Mouse (Mus musculus) CH12.LX (cell line): ENCODE results near the gene Pepd. TPM values are rescaled to one million over a fixed set of nuclear protein-coding genes. Genes with fewer than 3 reads are reported as not detected.

Experiments used
- DNase-seq: peaks from one replicate; pipeline ENCODE4 v3.0.0-alpha.2; 2013; ENCODE audit errors: extremely low read depth
- H3K27ac ChIP-seq: 2 replicates; pipeline ENCODE4 v1.5.1; 2012; ENCODE audit warnings: low read depth, mild to moderate bottlenecking, control low read depth, moderate library complexity; ENCODE audit not compliant: insufficient read depth
- H3K27me3 ChIP-seq: replicated peaks from 2 replicates; pipeline ENCODE3; 2012; ENCODE audit warnings: inconsistent platforms
- H3K36me3 ChIP-seq, 2 experiments: replicated peaks in 1 of 2; 2 replicates each; pipeline versions ENCODE3 to v1.6.1; 2012; ENCODE audit warnings: inconsistent platforms in 1 of 2, low read length in 1 of 2, mild to moderate bottlenecking in 1 of 2, mixed read lengths in 1 of 2, moderate library complexity in 1 of 2; ENCODE audit not compliant: control insufficient read depth in 1 of 2, insufficient read depth in 1 of 2
- H3K4me1 ChIP-seq, 2 experiments: 2 replicates each; pipeline ENCODE4 v1.6.1; 2012; ENCODE audit warnings: inconsistent platforms in 1 of 2, moderate library complexity in 1 of 2; ENCODE audit not compliant: insufficient read depth in 2 of 2, control insufficient read depth in 1 of 2
- H3K4me2 ChIP-seq: 2 replicates; pipeline ENCODE4 v1.6.1; 2012; ENCODE audit warnings: low read depth, mild to moderate bottlenecking, control low read depth; ENCODE audit not compliant: poor library complexity, insufficient read depth, severe bottlenecking
- H3K4me3 ChIP-seq, 3 experiments: fragments of 150-350 bp in 1 of 3; sonication (generic) in 1 of 3; replicated peaks in 1 of 3; 2 replicates each; pipeline versions ENCODE3 to v1.5.1; 2011 to 2012; ENCODE audit warnings: low read depth in 2 of 3, low read length in 2 of 3, mild to moderate bottlenecking in 2 of 3, moderate library complexity in 2 of 3, control low read depth in 1 of 3, improper control_type of control experiment in 1 of 3, inconsistent platforms in 1 of 3, mixed read lengths in 1 of 3; ENCODE audit not compliant: poor library complexity in 1 of 3
- H3K79me2 ChIP-seq: replicated peaks from 2 replicates; pipeline ENCODE4 v1.6.1; 2012; ENCODE audit warnings: mild to moderate bottlenecking, moderate library complexity; ENCODE audit not compliant: control insufficient read depth, poor library complexity, insufficient read depth, severe bottlenecking; ENCODE audit errors: extremely low read depth
- H3K9ac ChIP-seq: 2 replicates; pipeline ENCODE4 v1.6.1; 2012; ENCODE audit warnings: low read depth, mild to moderate bottlenecking, control low read depth, moderate library complexity; ENCODE audit not compliant: insufficient read depth
- H3K9me3 ChIP-seq: replicated peaks from 2 replicates; pipeline ENCODE3; 2012; ENCODE audit warnings: low read length, inconsistent platforms, mixed read lengths
- CHD1 ChIP-seq: IDR thresholded peaks from 2 replicates; pipeline ENCODE4 v1.6.1; 2012; ENCODE audit warnings: low read depth, low read length, improper control_type of control experiment, inconsistent platforms
- CHD2 ChIP-seq: IDR thresholded peaks from 2 replicates; pipeline ENCODE4 v1.6.1; 2011; ENCODE audit warnings: low read length, improper control_type of control experiment
- E2F4 ChIP-seq: IDR thresholded peaks from 2 replicates; pipeline ENCODE4 v1.6.1; 2011; ENCODE audit warnings: low read depth, low read length, improper control_type of control experiment; ENCODE audit not compliant: insufficient replicate concordance
- EP300 ChIP-seq: IDR thresholded peaks from 2 replicates; pipeline ENCODE4 v1.6.1; 2011; ENCODE audit warnings: low read length, improper control_type of control experiment
- ETS1 ChIP-seq: conservative IDR thresholded peaks from 2 replicates; pipeline ENCODE4 v1.6.1; 2012; ENCODE audit warnings: low read depth, mild to moderate bottlenecking, inconsistent platforms, low read length, improper control_type of control experiment, moderate library complexity
- GABPA ChIP-seq: IDR thresholded peaks from 2 replicates; pipeline ENCODE4 v1.6.1; 2012; ENCODE audit warnings: low read depth, low read length, improper control_type of control experiment, inconsistent platforms; ENCODE audit not compliant: insufficient replicate concordance
- IRF4 ChIP-seq: IDR thresholded peaks from 2 replicates; pipeline ENCODE4 v1.6.1; 2014; ENCODE audit warnings: low read depth, mild to moderate bottlenecking, inconsistent platforms, low read length, improper control_type of control experiment
- JUN ChIP-seq: IDR thresholded peaks from 2 replicates; pipeline ENCODE4 v1.6.1; 2011; ENCODE audit warnings: low read depth, mild to moderate bottlenecking, low read length, improper control_type of control experiment, moderate library complexity; ENCODE audit not compliant: insufficient read depth
- KAT2A ChIP-seq: IDR thresholded peaks from 2 replicates; pipeline ENCODE4 v1.6.1; 2012; ENCODE audit warnings: low read length, improper control_type of control experiment, inconsistent platforms; ENCODE audit not compliant: insufficient replicate concordance
- MAFK ChIP-seq: IDR thresholded peaks from 2 replicates; pipeline ENCODE4 v1.6.1; 2011; ENCODE audit warnings: low read length, improper control_type of control experiment; ENCODE audit not compliant: insufficient replicate concordance
- MAZ ChIP-seq: IDR thresholded peaks from 2 replicates; pipeline ENCODE4 v1.6.1; 2012; ENCODE audit warnings: low read depth, mild to moderate bottlenecking, inconsistent platforms, low read length, improper control_type of control experiment, moderate library complexity
- MEF2A ChIP-seq: IDR thresholded peaks from 2 replicates; pipeline ENCODE4 v1.6.1; 2014; ENCODE audit warnings: low read depth, mild to moderate bottlenecking, inconsistent platforms, low read length, improper control_type of control experiment, borderline replicate concordance
- NELFE ChIP-seq: IDR thresholded peaks from 2 replicates; pipeline ENCODE4 v1.6.1; 2011; ENCODE audit warnings: low read depth, low read length, improper control_type of control experiment
- NRF1 ChIP-seq: IDR thresholded peaks from 2 replicates; pipeline ENCODE4 v1.6.1; 2014; ENCODE audit warnings: low read depth, mild to moderate bottlenecking, inconsistent platforms, low read length, improper control_type of control experiment, moderate library complexity
- POLR2A ChIP-seq: IDR thresholded peaks from 2 replicates; pipeline ENCODE4 v1.6.1; 2011; ENCODE audit warnings: low read depth, mild to moderate bottlenecking, improper control_type of control experiment, low read length
- POLR2AphosphoS2 ChIP-seq: IDR thresholded peaks from 2 replicates; pipeline ENCODE4 v1.6.1; 2011; ENCODE audit warnings: low read depth, low read length, improper control_type of control experiment
- TBP ChIP-seq: conservative IDR thresholded peaks from 2 replicates; pipeline ENCODE4 v1.6.1; 2011; ENCODE audit warnings: low read depth, low read length, improper control_type of control experiment
- UBTF ChIP-seq: IDR thresholded peaks from 2 replicates; pipeline ENCODE4 v1.6.1; 2012; ENCODE audit warnings: low read depth, mild to moderate bottlenecking, inconsistent platforms, low read length, improper control_type of control experiment, moderate library complexity
- USF1 ChIP-seq: IDR thresholded peaks from 2 replicates; pipeline ENCODE4 v1.6.1; 2014; ENCODE audit warnings: low read depth, mild to moderate bottlenecking, inconsistent platforms, low read length, improper control_type of control experiment
- USF2 ChIP-seq: conservative IDR thresholded peaks from 2 replicates; pipeline ENCODE4 v1.6.1; 2011; ENCODE audit warnings: low read depth, low read length, improper control_type of control experiment
- ZC3H11A ChIP-seq: IDR thresholded peaks from 2 replicates; pipeline ENCODE4 v1.6.1; 2012; ENCODE audit warnings: low read depth, mild to moderate bottlenecking, inconsistent platforms, low read length, improper control_type of control experiment
- ZKSCAN1 ChIP-seq: IDR thresholded peaks from 2 replicates; pipeline ENCODE4 v1.6.1; 2012; ENCODE audit warnings: low read depth, inconsistent platforms, low read length, improper control_type of control experiment, borderline replicate concordance
- ZMIZ1 ChIP-seq: IDR thresholded peaks from 2 replicates; pipeline ENCODE4 v1.6.1; 2012; ENCODE audit warnings: low read depth, mild to moderate bottlenecking, inconsistent platforms, low read length, improper control_type of control experiment
- ZNF384 ChIP-seq: IDR thresholded peaks from 2 replicates; pipeline ENCODE4 v1.6.1; 2012; ENCODE audit warnings: low read depth, low read length, improper control_type of control experiment, inconsistent platforms
- dilution Hi-C: fragments of 300-500 bp; cut with MboI; formaldehyde crosslinking; loops from 2 replicates; pipeline ENCODE4 v1.14.3; 2020; ENCODE audit warnings: low sequenced_read_pairs; ENCODE audit not compliant: extremely low pct_unique_long_range_greater_than_20kb, extremely low pct_ligation_motif_present
- in situ Hi-C: fragments of 300-500 bp; cut with MboI; formaldehyde crosslinking; loops from 3 replicates; pipeline ENCODE4 v1.14.3; 2019; ENCODE audit warnings: low sequenced_read_pairs, low pct_ligation_motif_present, low pct_unique_long_range_greater_than_20kb, mixed read lengths
- polyA plus RNA-seq: library from polyadenylated mRNA; unstranded; fragments of >175 nt; gene quantifications from 2 replicates; pipeline ENCODE4 v1.2.1, GENCODE M21; 2012; ENCODE audit warnings: low read depth; ENCODE audit not compliant: insufficient read length
- total RNA-seq, 2 experiments: library from RNA; depleted of rRNA; stranded (reverse); fragments of 300-350 nt in 1 of 2; fragments of >200 nt in 1 of 2; gene quantifications; 2 replicates each; pipeline ENCODE4 v1.2.3; 2012 to 2014

The Pepd gene
- total and polyA plus RNA-seq, 3 experiments, result 52.4 to 68.3 (median 53.5) TPM

- no peak overlapping the region for H3K27ac ChIP-seq
- H3K9me3 ChIP-seq, result peaks cover 3% of the 10 kb centered on the region
- TF ChIP-seq USF1, result no peak
- no peak for TF ChIP-seq CHD2
- no peak for TF ChIP-seq NELFE
- H3K9ac ChIP-seq, result no peak overlapping the region
- no peaks in the 10 kb centered on the region for H3K79me2 ChIP-seq
- peaks cover 19% of the 10 kb centered on the region for H3K27me3 ChIP-seq
- H3K4me2 ChIP-seq, result no peak overlapping the region
- dilution Hi-C loops (no loop called here), in situ Hi-C loops (no loop called here)
- DNase-seq, result no peak
- no peaks in the 10 kb centered on the region for H3K4me1 ChIP-seq
- H3K36me3 ChIP-seq, result no peaks in the 10 kb centered on the region
- H3K4me3 ChIP-seq, result no peak overlapping the region
Observed at GRCm38 (mm10) chr7:34897058-34897457, 15.1 kb upstream of the Pepd start.

- H3K79me2 ChIP-seq, result no peaks in the 10 kb centered on the region
- H3K9me3 ChIP-seq, result peaks cover 4% of the 10 kb centered on the region
- dilution Hi-C loops (no loop called here), in situ Hi-C loops (no loop called here)
- H3K4me2 ChIP-seq, result no peak overlapping the region
- peaks cover 0 to 16% of the 10 kb centered on the region in 2 experiments for H3K36me3 ChIP-seq
- no peak overlapping the region for H3K27ac ChIP-seq
- no peak for DNase-seq
- H3K4me1 ChIP-seq, result peaks cover 4 to 14% of the 10 kb centered on the region in 2 experiments; a peak in 3 of 4 replicates
- TF ChIP-seq KAT2A (no peak), NRF1 (no peak), ZNF384 (peak; percentile 41; the same call in 1 of the 2 replicates), JUN (no peak)
- H3K4me3 ChIP-seq, result no peak overlapping the region
- H3K27me3 ChIP-seq, result peaks cover 6% of the 10 kb centered on the region
- no peak overlapping the region for H3K9ac ChIP-seq
Observed at GRCm38 (mm10) chr7:34910096-34911066, 1.8 kb upstream of the Pepd start.

GRCm38 (mm10) chr7:34913956-34914355, 1.8 kb downstream of the Pepd start:
- peaks cover 14 to 34% of the 10 kb centered on the region in 2 experiments for H3K4me1 ChIP-seq
- no peak for DNase-seq
- dilution Hi-C loops, result no loop called here
- peaks cover 6% of the 10 kb centered on the region for H3K27me3 ChIP-seq
- peaks cover 2% of the 10 kb centered on the region for H3K9me3 ChIP-seq
- no peak overlapping the region for H3K9ac ChIP-seq
- H3K27ac ChIP-seq, result no peak overlapping the region
- peaks cover 0 to 23% of the 10 kb centered on the region in 2 experiments for H3K36me3 ChIP-seq
- no peaks in the 10 kb centered on the region for H3K79me2 ChIP-seq
- no peak overlapping the region for H3K4me2 ChIP-seq
- H3K4me3 ChIP-seq, result no peak overlapping the region
- in situ Hi-C loops, result no loop called here
- TF ChIP-seq UBTF, result no peak
- TF ChIP-seq TBP, result no peak
- TF ChIP-seq CHD1, result no peak
- TF ChIP-seq ZC3H11A, result no peak
- TF ChIP-seq POLR2A, result no peak
- no peak for TF ChIP-seq IRF4
- TF ChIP-seq GABPA, result no peak
- no peak for TF ChIP-seq ETS1
- TF ChIP-seq NELFE, result no peak
- no peak for TF ChIP-seq EP300
- TF ChIP-seq E2F4, result no peak
- TF ChIP-seq USF2, result no peak
- TF ChIP-seq ZKSCAN1, result no peak
- TF ChIP-seq POLR2AphosphoS2, result no peak
- no peak for TF ChIP-seq USF1
- no peak for TF ChIP-seq MAFK
- TF ChIP-seq ZMIZ1, result no peak
- no peak for TF ChIP-seq MAZ
- TF ChIP-seq MEF2A, result no peak
